Mouse (Mus musculus): ENCODE measurements around the gene Msgn1.

Gene Msgn1

GRCm38 (mm10) chr12:11198026-11198425 lies 10.7 kb downstream of the Msgn1 start:
- no peak for DNase-seq

GRCm38 (mm10) chr12:11196830-11197229 lies 11.9 kb downstream of the Msgn1 start:
- peak; percentile 19 for DNase-seq

- DNase-seq, result peak; percentile 88
Measured at GRCm38 (mm10) chr12:11196142-11196597, 12.6 kb downstream of the Msgn1 start.

GRCm38 (mm10) chr12:11195031-11195430 lies 13.7 kb downstream of the Msgn1 start:
- no peak for DNase-seq

- peak; percentile 92 for DNase-seq
Measured at GRCm38 (mm10) chr12:11178486-11179154, 30.2 kb downstream of the Msgn1 start.

GRCm38 (mm10) chr12:11177408-11178394 lies 31.1 kb downstream of the Msgn1 start:
- no peak for DNase-seq

GRCm38 (mm10) chr12:11158670-11159069 lies 50.1 kb downstream of the Msgn1 start:
- DNase-seq, result no peak

Measured in thymus, postnatal 4 days (tissue).